Mouse (Mus musculus): ENCODE results near the gene Trim15. TPM values are rescaled to one million over a fixed set of nuclear protein-coding genes. Genes with fewer than 3 reads are reported as not detected.

The Trim15 gene
- polyA plus RNA-seq, 1 experiment from 2014 or later: 16.4 TPM

GRCm38 (mm10) chr17:36839001-36839400 lies 28.0 kb downstream of the Trim15 start:
- Histone ChIP-seq H3K9ac (ENCODE audit: low read depth, low read length) (no peak overlapping the region), H3K27me3 (replicated peaks; ENCODE audit: control insufficient read depth, insufficient read depth, low read length) (no peaks in the 10 kb centered on the region), H3K4me1 (replicated peaks; ENCODE audit: control insufficient read depth, insufficient read depth, low read length) (0 out of 2 replicates have a peak, but pooled peaks cover 3% of the 10 kb centered on the region), H3K4me2 (replicated peaks; ENCODE audit: low read depth) (no peak overlapping the region), H3K9me3 (ENCODE audit: control insufficient read depth) (no peaks in the 10 kb centered on the region), H3K4me3 (ENCODE audit: low read depth, low read length) (no peak overlapping the region), H3K36me3 (ENCODE audit: control insufficient read depth, insufficient read depth) (0 out of 2 replicates have a peak, but pooled peaks cover 4% of the 10 kb centered on the region), H3K27ac (ENCODE audit: low read depth, low read length) (no peak overlapping the region)
- WGBS: 86% methylated on average over 5 of the region's 5 CpGs
- TF ChIP-seq CTCF (IDR thresholded peaks at IDR 0.05; ENCODE audit: low read depth): no peak
- no peak for ATAC-seq

- H3K27me3 ChIP-seq (replicated peaks; ENCODE audit: control insufficient read depth, insufficient read depth, low read length): no peaks in the 10 kb centered on the region
- H3K27ac ChIP-seq (ENCODE audit: low read depth, low read length): peak within 1 kb of the TSS; percentile 97
- peak within 1 kb of the TSS; percentile 71 for H3K4me2 ChIP-seq (replicated peaks; ENCODE audit: low read depth)
- H3K9me3 ChIP-seq (ENCODE audit: control insufficient read depth): no peaks in the 10 kb centered on the region
- ATAC-seq: peak; percentile 96
- TF ChIP-seq CTCF (IDR thresholded peaks at IDR 0.05; ENCODE audit: low read depth): no peak
- H3K4me1 ChIP-seq (replicated peaks; ENCODE audit: control insufficient read depth, insufficient read depth, low read length): 0 out of 2 replicates have a peak, but pooled peaks cover 3% of the 10 kb centered on the region
- H3K9ac ChIP-seq (ENCODE audit: low read depth, low read length): peak within 1 kb of the TSS; percentile 63
- WGBS: under 1% methylated on average over 57 of the region's 58 CpGs
- H3K4me3 ChIP-seq (ENCODE audit: low read depth, low read length): peak within 1 kb of the TSS; percentile 56
- H3K36me3 ChIP-seq (ENCODE audit: control insufficient read depth, insufficient read depth): 0 out of 2 replicates have a peak, but pooled peaks cover 4% of the 10 kb centered on the region
Observed at GRCm38 (mm10) chr17:36836874-36837647, 29.9 kb downstream of the Trim15 start, which contains the start of gene Trim26. Gene Trim26 (plus strand): TSS chr17:36837134.

GRCm38 (mm10) chr17:36836427-36836812 lies 30.6 kb downstream of the Trim15 start:
- peak overlapping the region; percentile 71 for H3K4me2 ChIP-seq (replicated peaks; ENCODE audit: low read depth)
- TF ChIP-seq CTCF (IDR thresholded peaks at IDR 0.05; ENCODE audit: low read depth): no peak
- WGBS: 13% methylated on average over 3 of the region's 3 CpGs
- peak overlapping the region; percentile 63; the same call in 1 of the 2 replicates for H3K9ac ChIP-seq (ENCODE audit: low read depth, low read length)
- no peaks in the 10 kb centered on the region for H3K27me3 ChIP-seq (replicated peaks; ENCODE audit: control insufficient read depth, insufficient read depth, low read length)
- no peaks in the 10 kb centered on the region for H3K9me3 ChIP-seq (ENCODE audit: control insufficient read depth)
- peak overlapping the region; percentile 56 for H3K4me3 ChIP-seq (ENCODE audit: low read depth, low read length)
- ATAC-seq: peak; percentile 4; the same call in 1 of the 2 replicates
- 0 out of 2 replicates have a peak, but pooled peaks cover 3% of the 10 kb centered on the region for H3K4me1 ChIP-seq (replicated peaks; ENCODE audit: control insufficient read depth, insufficient read depth, low read length)
- 0 out of 2 replicates have a peak, but pooled peaks cover 4% of the 10 kb centered on the region for H3K36me3 ChIP-seq (ENCODE audit: control insufficient read depth, insufficient read depth)
- H3K27ac ChIP-seq (ENCODE audit: low read depth, low read length): peak overlapping the region; percentile 97; the same call in 1 of the 2 replicates

- peak; percentile 53 for TF ChIP-seq CTCF (IDR thresholded peaks at IDR 0.05; ENCODE audit: low read depth)
- no peak overlapping the region for H3K9ac ChIP-seq (ENCODE audit: low read depth, low read length)
- ATAC-seq: peak; percentile 43
- 21% methylated on average over 12 of the region's 12 CpGs for WGBS
- H3K27me3 ChIP-seq (replicated peaks; ENCODE audit: control insufficient read depth, insufficient read depth, low read length): no peaks in the 10 kb centered on the region
- H3K4me3 ChIP-seq (ENCODE audit: low read depth, low read length): peak overlapping the region; percentile 56; the same call in 1 of the 2 replicates
- H3K9me3 ChIP-seq (ENCODE audit: control insufficient read depth): no peaks in the 10 kb centered on the region
- 0 out of 2 replicates have a peak, but pooled peaks cover 3% of the 10 kb centered on the region for H3K4me1 ChIP-seq (replicated peaks; ENCODE audit: control insufficient read depth, insufficient read depth, low read length)
- H3K27ac ChIP-seq (ENCODE audit: low read depth, low read length): peak overlapping the region; percentile 97; the same call in 1 of the 2 replicates
- 0 out of 2 replicates have a peak, but pooled peaks cover 4% of the 10 kb centered on the region for H3K36me3 ChIP-seq (ENCODE audit: control insufficient read depth, insufficient read depth)
- H3K4me2 ChIP-seq (replicated peaks; ENCODE audit: low read depth): peak overlapping the region; percentile 71
Observed at GRCm38 (mm10) chr17:36835591-36836426, 31.2 kb downstream of the Trim15 start.

GRCm38 (mm10) chr17:36832694-36833093 lies 34.3 kb downstream of the Trim15 start:
- Histone ChIP-seq H3K4me1 (replicated peaks; ENCODE audit: control insufficient read depth, insufficient read depth, low read length) (0 out of 2 replicates have a peak, but pooled peaks cover 3% of the 10 kb centered on the region), H3K4me3 (ENCODE audit: low read depth, low read length) (no peak overlapping the region), H3K36me3 (ENCODE audit: control insufficient read depth, insufficient read depth) (no peaks in the 10 kb centered on the region), H3K9ac (ENCODE audit: low read depth, low read length) (no peak overlapping the region), H3K27me3 (replicated peaks; ENCODE audit: control insufficient read depth, insufficient read depth, low read length) (no peaks in the 10 kb centered on the region), H3K9me3 (ENCODE audit: control insufficient read depth) (no peaks in the 10 kb centered on the region), H3K4me2 (replicated peaks; ENCODE audit: low read depth) (no peak overlapping the region), H3K27ac (ENCODE audit: low read depth, low read length) (no peak overlapping the region)
- 55% methylated on average over 4 of the region's 4 CpGs for WGBS
- no peak for ATAC-seq
- no peak for TF ChIP-seq CTCF (IDR thresholded peaks at IDR 0.05; ENCODE audit: low read depth)

- Histone ChIP-seq H3K9me3 (ENCODE audit: control insufficient read depth) (no peaks in the 10 kb centered on the region), H3K27ac (ENCODE audit: low read depth, low read length) (no peak overlapping the region), H3K4me1 (replicated peaks; ENCODE audit: control insufficient read depth, insufficient read depth, low read length) (no peaks in the 10 kb centered on the region), H3K9ac (ENCODE audit: low read depth, low read length) (no peak overlapping the region), H3K4me2 (replicated peaks; ENCODE audit: low read depth) (no peak overlapping the region), H3K36me3 (ENCODE audit: control insufficient read depth, insufficient read depth) (no peaks in the 10 kb centered on the region), H3K4me3 (ENCODE audit: low read depth, low read length) (no peak overlapping the region), H3K27me3 (replicated peaks; ENCODE audit: control insufficient read depth, insufficient read depth, low read length) (no peaks in the 10 kb centered on the region)
- 69% methylated on average over 3 of the region's 3 CpGs for WGBS
- no peak for TF ChIP-seq CTCF (IDR thresholded peaks at IDR 0.05; ENCODE audit: low read depth)
- no peak for ATAC-seq
Observed at GRCm38 (mm10) chr17:36830470-36830869, 36.5 kb downstream of the Trim15 start.

All from intestine, postnatal 0 days (tissue).